Mouse (Mus musculus): ENCODE data around the gene Isg20. TPM values are rescaled to one million over a fixed set of nuclear protein-coding genes. Genes with fewer than 3 reads are reported as not detected.

Gene Isg20
- total RNA-seq, 1 experiment from 2014 or later = 79.6 TPM

DNA sequence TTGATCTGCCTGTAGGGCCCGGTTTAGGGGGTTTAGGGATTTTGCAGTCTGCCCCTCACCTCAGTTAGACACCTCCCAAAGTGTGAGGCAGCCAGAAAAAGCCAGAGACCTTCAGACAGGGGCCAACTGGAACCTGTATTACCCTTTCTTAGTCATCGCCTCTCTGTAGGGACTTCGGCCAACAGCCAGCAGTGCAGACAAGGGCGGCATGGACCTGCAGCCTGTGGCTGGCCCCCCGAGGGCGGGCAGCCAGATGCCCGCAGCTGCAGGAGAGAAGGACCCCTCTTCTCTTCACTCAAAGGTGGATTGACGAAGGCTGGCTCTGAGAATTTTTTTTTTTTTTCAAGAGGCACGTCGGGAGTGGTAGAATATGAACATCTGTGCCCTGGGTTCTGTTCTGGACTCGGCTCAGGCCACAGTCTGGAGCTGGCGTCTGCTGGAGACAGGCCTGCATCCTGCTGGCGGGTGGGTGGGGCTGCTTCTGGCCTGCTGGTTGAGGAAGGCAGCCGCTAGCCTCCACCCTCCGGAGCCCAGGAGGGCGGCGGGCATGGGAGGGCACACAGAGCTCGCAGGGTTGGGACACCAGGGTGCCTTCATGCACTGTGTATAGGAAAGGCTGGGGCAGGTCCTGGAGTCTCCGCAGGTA, 25.9 kb downstream of the Isg20 start:
- no peak for ATAC-seq (ENCODE audit: extremely low read depth, insufficient number of reproducible peaks, low FRiP score, poor library complexity, severe bottlenecking)

DNA sequence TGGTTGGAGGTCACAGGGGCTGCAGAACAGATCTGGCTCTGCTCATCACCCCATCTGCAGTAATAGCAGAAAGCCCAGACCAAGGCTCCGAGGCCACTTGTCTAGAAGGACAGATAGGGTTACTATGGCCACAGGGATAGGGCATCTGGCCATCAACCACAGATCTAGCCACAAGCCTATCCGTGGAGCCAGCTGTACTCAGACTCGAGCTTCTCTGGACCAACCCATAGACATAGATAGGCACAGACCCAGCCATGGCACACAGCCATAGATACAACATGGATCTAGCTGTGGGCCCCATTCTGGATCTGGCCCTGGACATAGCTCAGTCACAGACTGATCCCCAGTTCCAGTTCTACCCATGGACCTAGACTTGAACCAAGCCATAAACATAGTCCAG, 27.7 kb downstream of the Isg20 start:
- ATAC-seq (ENCODE audit: extremely low read depth, insufficient number of reproducible peaks, low FRiP score, poor library complexity, severe bottlenecking) = no peak

DNA sequence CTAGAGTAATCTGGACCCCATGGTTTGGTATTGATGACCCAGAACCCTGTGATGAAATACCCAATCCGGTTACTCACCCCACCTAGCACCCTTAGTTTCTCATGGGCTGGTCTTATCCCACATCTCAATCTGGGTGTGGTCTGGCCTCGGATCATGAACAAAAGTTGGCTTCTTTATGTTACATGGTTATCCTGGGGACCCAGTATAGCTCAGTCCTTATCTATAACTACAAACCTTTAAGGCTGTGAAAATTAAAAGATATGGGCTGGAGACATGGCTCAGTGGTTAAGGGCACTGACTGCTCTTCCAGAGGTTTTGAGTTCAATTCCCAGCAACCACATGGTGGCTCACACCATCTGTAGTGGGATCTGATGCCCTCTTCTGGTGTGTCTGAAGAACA, 29.3 kb downstream of the Isg20 start:
- no peak for ATAC-seq (ENCODE audit: extremely low read depth, insufficient number of reproducible peaks, low FRiP score, poor library complexity, severe bottlenecking)

DNA sequence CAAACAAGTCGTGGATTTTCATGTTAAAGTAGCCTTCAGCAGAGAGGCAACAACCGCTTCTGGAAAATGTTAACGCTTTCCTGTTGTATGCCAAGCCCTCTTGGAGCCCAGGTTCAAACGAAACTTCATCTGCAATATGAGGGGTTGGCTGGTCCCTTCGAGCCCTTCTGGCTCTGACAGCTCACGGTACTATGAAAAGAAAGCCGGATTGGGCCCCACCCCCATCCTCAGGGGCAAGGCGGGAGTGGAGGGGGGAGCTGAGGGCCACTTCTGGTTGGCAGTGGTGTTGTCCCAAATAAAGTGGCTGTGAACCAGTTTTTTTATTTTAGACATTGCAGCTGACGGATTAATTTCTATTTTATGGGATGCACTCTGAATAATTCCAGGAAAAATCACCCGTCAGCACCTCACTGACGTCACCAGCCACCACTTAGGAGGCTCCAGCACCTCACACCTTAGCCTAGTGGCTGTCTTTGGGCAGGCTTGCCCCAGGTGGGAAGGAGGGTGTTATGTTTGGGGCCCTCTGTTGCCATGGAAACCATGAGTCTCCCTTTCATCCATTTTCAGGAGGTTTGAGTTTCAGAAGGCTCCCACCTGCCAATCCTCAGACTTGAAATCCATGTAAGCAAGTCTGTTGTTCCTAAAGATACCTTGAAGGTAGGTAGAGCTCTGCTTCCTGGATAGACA, 40.8 kb downstream of the Isg20 start:
- no peak for ATAC-seq (ENCODE audit: extremely low read depth, insufficient number of reproducible peaks, low FRiP score, poor library complexity, severe bottlenecking)

DNA sequence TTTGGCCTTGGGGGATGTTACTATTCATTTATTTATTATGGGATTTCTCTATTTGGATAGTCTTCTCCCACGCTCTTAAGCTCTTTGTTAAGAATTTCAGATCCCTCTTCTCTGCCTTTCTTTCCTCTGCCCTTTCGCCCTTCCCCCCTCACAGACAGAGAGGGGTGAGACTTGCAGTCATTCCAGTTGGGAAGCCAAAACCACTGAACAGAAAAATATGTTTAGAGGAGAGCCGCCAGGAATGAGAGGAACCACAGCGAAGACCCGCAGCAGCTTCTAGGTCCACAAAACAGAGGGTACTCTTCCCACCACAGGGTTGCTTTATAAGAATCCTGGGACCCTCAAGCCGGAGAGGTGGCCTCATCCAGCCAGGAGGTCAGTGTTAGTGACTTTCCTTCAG, 41.4 kb downstream of the Isg20 start:
- ATAC-seq (ENCODE audit: extremely low read depth, insufficient number of reproducible peaks, low FRiP score, poor library complexity, severe bottlenecking) = no peak

DNA sequence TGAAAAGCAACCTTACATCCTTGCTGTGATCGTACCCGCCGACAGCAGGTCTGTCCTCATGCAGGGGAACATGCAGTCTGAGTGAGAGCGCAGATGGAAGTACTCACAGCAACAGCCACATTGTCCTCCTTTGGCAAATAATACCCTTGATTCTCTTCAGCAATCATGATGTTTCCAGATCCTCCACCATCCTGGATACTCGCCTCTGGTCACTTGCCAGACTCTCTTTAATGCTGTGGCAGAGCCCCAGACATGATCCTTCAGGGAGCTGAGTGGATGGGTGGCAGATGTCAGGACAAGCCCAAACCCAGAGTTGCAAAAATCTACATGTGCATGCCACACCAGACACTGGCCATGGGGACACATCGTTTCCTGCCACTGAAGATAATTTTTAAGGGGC, 41.9 kb downstream of the Isg20 start:
- no peak for ATAC-seq (ENCODE audit: extremely low read depth, insufficient number of reproducible peaks, low FRiP score, poor library complexity, severe bottlenecking)

DNA sequence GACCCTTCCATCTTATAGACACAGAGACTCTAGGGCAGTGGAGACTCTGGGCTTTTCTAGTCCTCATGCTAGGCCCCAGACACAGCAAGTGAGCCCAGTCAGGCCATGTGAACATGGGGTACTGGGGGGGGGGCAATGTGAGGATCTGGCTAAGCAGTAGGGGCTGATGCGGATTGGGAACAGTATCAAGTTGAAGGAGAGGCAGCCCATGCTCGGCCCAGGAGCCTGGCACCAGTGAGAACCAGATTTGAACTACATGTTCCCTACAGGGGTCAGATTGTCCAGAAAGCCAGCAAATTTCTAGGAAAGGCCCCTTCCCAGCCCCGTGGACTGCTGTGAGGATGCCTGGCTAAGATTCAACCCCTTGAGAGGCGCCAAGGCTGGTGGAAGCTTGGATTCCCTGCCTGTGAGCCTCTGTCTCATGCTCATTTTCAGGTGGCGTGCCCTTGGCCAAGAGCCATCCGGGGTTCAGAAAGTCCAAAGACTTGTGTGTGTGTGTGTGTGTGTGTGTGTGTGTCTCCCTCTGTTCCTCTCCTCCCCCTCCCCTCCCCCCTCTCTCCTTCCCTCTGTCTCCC, 45.4 kb downstream of the Isg20 start:
- no peak for ATAC-seq (ENCODE audit: extremely low read depth, insufficient number of reproducible peaks, low FRiP score, poor library complexity, severe bottlenecking)

DNA sequence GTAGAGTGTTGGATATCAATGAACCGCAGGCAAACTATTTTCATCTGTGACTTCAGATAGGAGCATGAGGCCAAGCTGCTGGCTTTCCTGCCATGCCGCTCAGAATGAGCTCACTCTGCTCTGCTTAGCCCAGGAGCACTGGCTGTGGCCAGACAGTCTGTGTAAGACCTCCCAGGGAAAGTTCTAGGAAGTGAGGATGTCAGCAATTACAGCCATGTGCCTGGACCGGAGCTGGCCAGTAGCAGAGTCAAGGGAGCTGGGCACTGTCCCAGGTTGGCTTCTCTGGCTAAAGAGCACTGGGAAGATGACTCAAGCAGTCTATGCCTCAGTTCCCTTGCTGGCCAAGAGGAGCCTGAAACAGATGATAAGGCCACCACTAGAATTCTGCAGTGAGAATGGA, 50.7 kb downstream of the Isg20 start:
- no peak for ATAC-seq (ENCODE audit: extremely low read depth, insufficient number of reproducible peaks, low FRiP score, poor library complexity, severe bottlenecking)

Other genes starting within 250 kb of the Isg20 start
- gene Ntrk3, start 175.4 kb upstream of the Isg20 start, total RNA-seq (2017) = 1.5 and 1.9 TPM in 2 replicates
- gene Mrps11, start 130.3 kb upstream of the Isg20 start, total RNA-seq (2017) = 14.2 and 18.2 TPM in 2 replicates
- 16.9 and 18.7 TPM in 2 replicates for gene Mrpl46, start 129.9 kb upstream of the Isg20 start, total RNA-seq (2017)
- gene Det1, start 66.2 kb upstream of the Isg20 start, total RNA-seq (2017) = 11.1 and 14.5 TPM in 2 replicates
- 23.9 and 41.3 TPM in 2 replicates for gene Aen, start 17.6 kb upstream of the Isg20 start, total RNA-seq (2017)
- gene Acan, start 140.1 kb downstream of the Isg20 start, total RNA-seq (2017) = not detected in 2 replicates
- gene Hapln3, start 217.6 kb downstream of the Isg20 start, total RNA-seq (2017) = not detected in 2 replicates
- 6.9 and 7.0 TPM in 2 replicates for gene Mfge8, start 235.6 kb downstream of the Isg20 start, total RNA-seq (2017)

Measured in neutrophil, adult 5-6 weeks (primary cell).